Mouse (Mus musculus) embryonic fibroblast, embryonic 13.5 days (primary cell): ENCODE measurements around the gene Foxp1.

Source experiments
- CTCF ChIP-seq: IDR thresholded peaks from 2 replicates; pipeline ENCODE4 v1.5.1; 2011; ENCODE audit warnings: mild to moderate bottlenecking, control low read depth, low read length, moderate library complexity, borderline replicate concordance; ENCODE audit not compliant: insufficient read depth
- POLR2A ChIP-seq: IDR thresholded peaks from 2 replicates; pipeline ENCODE4 v1.6.1; 2011; ENCODE audit warnings: low read depth, mild to moderate bottlenecking, control low read depth, low read length, moderate library complexity

GRCm38 (mm10) chr6:99436371-99436770, 86.2 kb downstream of the Foxp1 start:
- TF ChIP-seq CTCF (no peak), POLR2A (no peak)
